Mouse (Mus musculus) induced T-regulatory cell, adult 2 months (primary cell): ENCODE data around the gene Abcc1.

Experiments used
- DNase-seq: peaks from one replicate; pipeline ENCODE4 v3.0.0-alpha.2; 2012; ENCODE audit warnings: low read depth

Gene Abcc1

DNA sequence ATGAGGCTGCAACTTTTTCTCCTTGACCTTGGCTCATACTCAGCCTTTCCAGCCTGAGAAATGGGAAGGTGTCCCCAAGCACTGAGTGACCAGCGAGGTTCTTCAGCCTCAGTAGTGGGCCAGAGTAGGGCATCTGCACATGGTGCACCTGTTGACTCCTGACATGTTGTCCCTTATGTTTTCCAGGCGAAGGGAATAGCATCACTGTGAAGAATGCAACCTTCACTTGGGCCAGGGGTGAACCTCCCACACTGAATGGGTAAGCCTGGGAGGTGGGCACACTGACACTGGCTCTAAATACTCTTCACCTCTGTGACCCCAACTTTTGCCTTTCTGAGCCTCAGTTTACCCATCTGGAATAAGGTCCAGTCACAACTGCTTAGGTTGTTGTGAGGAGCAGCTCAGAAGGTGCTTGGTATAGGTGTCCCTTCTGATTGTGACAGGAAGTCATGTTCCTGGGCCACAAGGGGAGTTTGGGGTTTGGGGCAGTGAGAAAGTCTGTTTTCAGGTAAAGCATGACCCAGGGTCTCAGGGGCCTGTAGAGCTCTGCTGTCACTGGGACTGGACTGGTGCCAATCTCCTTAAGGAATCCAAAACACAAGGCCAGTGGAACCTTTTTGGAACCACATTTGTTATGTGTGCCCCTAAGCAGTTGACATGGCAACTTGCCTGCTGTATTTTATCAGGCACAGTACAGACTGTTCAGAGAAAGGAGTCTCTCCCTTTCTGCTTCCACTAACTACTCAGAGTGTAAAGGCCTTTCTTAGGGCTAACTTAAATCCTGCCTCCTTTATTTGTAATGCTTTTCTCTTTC lies 78.7 kb downstream of the Abcc1 start:
- no peak for DNase-seq

GRCm38 (mm10) chr16:14444059-14444855 lies 82.9 kb downstream of the Abcc1 start:
- DNase-seq = no peak

- DNase-seq = no peak
Observed at GRCm38 (mm10) chr16:14445197-14445596, 83.8 kb downstream of the Abcc1 start.

DNA sequence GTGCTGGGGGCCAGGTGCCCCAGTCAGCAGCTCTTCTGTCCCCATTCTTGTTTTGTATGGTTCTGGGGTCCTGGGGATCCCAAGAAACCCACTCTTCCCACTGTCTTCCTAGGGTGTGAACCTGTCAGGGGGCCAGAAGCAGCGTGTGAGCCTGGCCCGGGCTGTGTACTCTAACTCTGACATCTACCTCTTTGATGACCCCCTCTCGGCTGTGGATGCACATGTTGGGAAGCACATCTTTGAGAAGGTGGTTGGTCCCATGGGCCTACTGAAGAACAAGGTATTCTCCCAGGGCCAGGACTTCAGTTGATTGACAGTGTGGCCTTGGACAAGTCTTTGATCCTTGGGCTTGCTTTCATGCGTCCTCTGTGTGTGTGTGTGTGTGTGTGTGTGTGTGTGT lies 86.0 kb downstream of the Abcc1 start:
- no peak for DNase-seq

GRCm38 (mm10) chr16:14448307-14448706 lies 86.9 kb downstream of the Abcc1 start:
- no peak for DNase-seq

DNA sequence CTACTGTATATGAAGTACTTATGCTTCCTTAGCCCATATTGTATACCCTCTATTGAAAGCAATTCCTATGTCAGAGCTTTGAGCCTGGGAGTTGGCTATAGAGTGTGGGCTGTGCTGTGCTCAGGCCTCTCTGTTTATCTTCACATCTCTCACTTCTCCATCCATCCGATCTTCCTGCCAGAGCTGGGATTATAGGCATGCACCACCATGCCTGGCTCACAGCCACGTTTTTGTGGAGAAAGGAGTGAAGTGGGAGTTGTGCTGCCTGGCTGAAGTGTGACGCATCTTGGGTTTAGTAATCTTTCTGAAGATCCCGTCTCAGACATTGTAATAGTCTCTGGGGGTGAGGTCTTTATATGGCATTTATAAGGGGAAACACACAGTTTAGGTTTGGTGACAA lies 88.5 kb downstream of the Abcc1 start:
- DNase-seq = no peak

DNA sequence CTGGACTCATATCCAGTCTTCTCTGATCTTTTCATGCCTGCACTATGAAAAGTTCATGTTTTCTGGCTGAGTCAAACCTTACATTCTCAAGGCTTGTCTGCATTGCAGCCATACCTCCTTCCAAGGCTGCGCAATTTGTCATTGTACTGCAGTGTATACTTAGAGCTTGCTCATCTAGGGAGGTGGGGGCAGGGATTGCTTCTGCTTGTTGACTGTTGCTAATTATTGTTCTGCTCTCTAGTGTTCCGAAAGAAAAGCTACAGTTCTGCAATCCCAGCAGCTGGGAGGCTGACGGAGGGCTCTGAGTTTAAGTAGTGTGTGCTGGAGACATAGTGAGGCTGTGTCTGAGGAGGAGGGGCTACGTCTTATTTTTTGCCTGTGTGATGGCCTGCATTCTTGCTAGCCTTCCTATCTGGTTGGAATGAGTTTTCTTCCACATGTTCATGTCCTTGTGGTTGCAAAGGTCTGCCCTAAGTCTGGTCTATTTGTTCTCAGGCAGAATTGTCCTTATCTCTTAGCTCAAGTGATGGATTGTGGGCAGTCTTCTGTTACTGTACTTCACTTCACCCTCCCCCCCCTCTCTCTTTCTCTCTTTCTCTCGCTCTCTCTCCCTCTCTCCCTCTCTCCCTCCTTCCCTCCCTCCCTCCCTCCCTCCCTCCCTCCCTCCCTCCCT lies 90.2 kb downstream of the Abcc1 start:
- no peak for DNase-seq

DNA sequence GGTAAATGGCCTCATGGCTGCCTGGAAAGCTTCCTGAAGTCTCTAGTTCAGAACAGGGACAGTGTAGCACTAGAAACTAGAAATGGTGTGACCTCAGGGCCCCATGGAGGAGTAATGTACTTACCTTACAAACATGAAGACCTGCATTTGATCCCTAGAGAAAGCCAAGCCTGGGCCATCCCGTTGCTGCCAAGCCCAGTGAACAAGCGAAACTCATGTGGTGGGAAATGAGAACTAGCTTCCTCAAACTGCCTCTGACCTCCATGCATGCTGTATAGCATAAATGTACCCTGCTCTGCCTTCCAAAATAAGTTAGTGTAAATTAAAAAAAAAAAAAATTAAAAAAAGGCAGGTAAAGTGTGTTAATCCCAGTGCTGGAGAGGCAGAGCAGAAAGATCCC lies 101.2 kb downstream of the Abcc1 start:
- DNase-seq = no peak

- no peak for DNase-seq
Observed at GRCm38 (mm10) chr16:14465016-14465415, 103.7 kb downstream of the Abcc1 start.

DNA sequence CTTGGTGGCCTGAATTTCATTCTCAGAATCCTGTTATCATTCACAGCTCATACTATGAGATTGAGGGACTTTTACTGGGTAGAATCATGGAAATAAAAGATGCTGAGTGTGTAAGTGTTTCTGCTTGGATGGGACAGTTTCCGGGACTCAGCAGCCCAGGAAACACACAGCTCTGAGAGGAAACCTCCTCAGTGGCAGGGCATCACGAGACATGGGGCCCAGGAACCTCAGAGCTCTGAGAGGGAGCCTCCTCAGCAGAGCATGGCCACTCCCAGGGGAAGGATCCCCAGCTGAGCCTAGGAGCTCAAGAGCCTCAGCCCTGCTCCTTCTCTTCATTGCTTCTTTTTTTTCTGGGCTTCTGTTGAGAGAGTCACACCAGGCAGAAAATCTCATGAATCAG lies 107.0 kb downstream of the Abcc1 start:
- DNase-seq = no peak

- no peak for DNase-seq
Observed at GRCm38 (mm10) chr16:14468841-14469240, 107.5 kb downstream of the Abcc1 start.

DNA sequence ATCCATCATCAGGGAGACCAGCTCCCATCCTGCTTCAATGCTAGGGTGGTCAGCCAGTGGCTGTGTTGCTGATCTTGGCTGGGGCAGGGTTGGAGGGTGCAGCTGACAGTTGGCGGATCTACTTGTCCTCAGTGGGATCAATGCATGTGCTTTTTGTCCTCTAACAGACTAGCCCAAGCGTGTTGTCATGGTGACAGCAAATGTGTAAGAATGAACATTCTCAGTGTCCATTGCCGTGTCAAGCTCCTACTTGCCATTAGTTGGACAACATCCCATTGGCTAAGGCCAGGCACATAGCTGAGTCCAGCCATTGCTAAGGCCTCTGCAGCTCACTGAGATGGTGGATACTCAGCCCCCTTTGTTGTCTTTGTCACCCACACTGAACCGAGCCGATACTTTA lies 110.8 kb downstream of the Abcc1 start:
- DNase-seq = no peak

GRCm38 (mm10) chr16:14473686-14474085 lies 112.3 kb downstream of the Abcc1 start:
- DNase-seq = no peak

DNA sequence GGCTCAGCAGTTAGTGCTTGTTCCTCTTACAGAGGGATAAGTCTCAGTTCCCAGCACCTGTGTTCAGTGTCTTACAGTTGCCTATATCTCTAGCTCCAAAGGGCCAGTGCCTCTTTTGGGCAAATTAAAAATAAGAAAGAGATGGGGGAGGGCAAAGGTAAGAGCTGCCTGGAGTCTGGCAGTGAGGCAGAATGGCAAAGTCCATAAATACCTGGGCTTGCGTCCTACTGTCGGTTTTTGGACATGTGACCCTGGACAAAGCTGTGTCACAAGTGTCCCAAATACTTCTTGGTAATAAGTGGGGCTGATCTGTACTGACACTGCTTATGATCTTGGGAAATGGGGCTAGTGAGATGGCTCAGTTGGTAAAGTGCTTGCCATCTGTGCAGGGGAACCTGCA lies 113.6 kb downstream of the Abcc1 start:
- no peak for DNase-seq

GRCm38 (mm10) chr16:14476056-14476455 lies 114.7 kb downstream of the Abcc1 start:
- DNase-seq = no peak

DNA sequence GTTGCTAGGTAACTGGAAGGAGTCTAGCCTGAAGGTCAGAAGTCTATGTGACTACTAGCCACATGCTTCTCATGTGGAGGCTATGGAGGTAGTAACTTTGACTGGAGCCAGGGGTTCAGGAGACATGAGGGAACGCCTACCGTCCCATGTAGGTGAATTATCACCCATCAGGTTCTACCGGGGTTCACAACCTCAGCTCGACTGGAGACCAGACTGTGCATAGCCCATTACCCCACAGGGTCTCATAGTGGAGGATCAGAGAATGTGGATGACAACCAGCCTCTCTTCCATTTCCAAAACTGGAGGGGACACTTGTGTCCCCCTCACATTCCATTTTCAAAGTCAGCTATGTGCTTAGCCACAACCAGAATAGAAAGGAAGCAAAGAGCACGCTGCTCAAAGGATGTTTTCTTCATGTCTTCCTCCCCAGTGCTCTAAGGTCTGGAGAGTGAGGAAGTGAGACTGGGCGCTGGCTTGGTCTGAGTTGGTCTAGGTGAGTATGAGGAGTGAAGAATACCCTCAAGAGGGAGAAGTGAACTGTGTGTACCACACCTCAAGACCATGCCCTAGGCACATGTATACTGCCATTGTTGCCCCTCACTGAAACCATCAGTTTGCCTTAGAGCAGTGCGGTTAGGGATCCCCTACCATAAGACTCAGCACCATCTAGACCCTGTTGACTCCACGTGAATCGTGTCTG lies 115.5 kb downstream of the Abcc1 start:
- no peak for DNase-seq

GRCm38 (mm10) chr16:14477510-14478300 lies 116.3 kb downstream of the Abcc1 start:
- no peak for DNase-seq

DNA sequence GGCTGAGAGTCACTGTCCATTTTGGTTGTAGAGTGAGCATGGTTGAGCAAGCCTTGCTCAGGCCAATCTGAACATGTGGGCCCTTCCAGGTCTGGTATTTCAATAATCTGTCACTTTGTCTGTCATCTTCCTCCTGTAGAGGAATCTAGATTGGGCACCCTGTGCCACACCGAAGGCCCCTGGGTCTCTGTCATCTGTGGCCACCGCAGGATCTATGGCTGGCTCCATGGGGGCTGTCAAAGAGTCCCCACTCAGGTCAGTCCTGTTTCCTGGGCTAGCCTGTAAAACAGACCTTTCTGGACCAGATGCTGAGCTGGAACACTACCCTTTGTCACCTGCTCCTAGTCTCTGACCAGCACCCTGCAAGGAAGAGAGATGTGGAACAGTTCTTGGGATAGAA lies 118.3 kb downstream of the Abcc1 start:
- DNase-seq = no peak

- DNase-seq = no peak
Observed at GRCm38 (mm10) chr16:14483221-14483620, 121.9 kb downstream of the Abcc1 start.

- DNase-seq = peak; percentile 39
Observed at GRCm38 (mm10) chr16:14493491-14494114, 132.2 kb downstream of the Abcc1 start.
